Mouse (Mus musculus): ENCODE measurements at regions not wholly inside any gene's neighbourhood (a gene's known extent, or its start where the extent isn't known, plus 50 kb on each side); places are given as distances from the start of the nearest gene placed in this dataset.

DNA sequence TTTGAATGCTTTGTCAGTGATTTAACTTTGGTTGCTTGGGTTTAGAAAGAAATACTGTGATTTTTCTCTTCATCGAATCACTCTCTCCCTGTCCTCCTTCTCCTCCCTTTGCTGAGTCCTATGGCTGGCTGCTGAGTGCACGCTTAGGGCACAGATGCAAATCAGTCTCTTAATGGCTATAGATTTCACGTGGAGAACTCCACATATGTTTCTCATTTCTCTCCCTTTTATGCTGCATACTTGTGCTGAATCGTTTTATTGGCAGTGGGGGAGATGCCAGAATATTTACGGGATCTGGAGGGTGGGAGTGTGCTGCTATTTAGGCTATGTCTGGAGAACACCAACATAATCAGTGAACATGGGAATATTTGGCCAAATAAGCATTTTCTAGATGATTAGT, 118.8 kb upstream of the Rnd3 start:
- DNase-seq (ENCODE audit: low spot score): no peak
- intact Hi-C loops (cut with DNase I): no loop called here

DNA sequence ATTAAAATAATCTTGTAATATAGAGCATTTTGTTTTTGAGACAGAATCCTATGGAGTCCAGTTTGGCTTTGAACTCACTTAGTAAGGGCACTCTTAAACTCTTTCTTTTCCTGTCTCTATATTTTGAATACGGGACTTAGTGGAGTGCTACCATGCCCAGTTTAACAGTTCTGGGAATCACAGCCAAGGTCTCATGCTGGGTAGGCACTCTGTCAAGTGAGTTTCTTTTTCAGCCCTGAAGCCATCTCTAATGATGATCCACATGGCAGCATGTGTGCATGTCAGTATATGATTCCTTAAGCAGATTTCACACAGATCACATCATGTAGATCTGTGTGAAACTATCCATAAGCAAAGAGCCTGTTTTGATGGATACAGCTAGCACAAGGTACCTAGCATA, 113.6 kb upstream of the Rnd3 start:
- DNase-seq (ENCODE audit: low spot score): no peak
- intact Hi-C loops (cut with DNase I): no loop called here

DNA sequence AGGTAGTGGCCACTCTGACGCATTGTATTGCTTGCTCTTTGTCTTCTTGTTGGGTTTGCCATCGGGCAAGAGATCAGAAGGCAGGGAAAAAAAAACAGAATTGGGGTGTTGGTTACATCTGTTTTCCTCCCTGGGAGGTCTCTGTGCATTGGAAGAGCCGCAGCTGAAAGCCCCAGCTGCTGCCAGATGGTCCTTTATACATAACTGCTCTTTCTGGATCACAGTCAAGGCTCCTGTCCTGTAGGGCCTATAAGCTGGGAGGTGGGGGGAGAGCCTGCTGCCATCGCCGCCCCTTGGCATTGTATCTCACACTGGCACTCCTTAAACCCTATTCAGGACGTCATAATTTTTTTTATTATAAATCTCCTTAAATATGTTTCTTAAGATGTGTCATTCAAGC, 101.9 kb upstream of the Rnd3 start:
- intact Hi-C loops (cut with DNase I): no loop called here

DNA sequence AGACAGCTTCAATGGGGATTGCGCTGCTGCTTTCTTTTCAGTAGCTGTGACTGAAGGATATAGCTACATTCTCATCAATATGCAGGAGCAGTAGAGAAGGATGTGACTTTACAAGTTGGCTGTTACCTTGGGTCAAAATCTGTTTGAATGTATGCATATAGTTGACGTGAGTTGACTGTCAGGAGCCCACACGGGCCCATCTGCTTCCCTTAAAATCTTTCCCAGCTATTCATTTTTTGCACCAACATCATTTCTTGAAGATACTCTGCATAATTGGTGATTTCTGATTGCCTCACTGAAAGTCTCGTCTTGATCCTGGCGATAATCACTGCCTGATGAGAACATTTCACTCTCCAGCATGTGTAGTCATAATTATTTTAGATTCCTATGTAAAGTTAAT, 92.7 kb upstream of the Rnd3 start:
- intact Hi-C loops (cut with DNase I): no loop called here
- no peak for DNase-seq (ENCODE audit: low spot score)

More for the DNA sequence above, 101.9 kb upstream of the Rnd3 start:
- no peak for DNase-seq (ENCODE audit: low spot score)

DNA sequence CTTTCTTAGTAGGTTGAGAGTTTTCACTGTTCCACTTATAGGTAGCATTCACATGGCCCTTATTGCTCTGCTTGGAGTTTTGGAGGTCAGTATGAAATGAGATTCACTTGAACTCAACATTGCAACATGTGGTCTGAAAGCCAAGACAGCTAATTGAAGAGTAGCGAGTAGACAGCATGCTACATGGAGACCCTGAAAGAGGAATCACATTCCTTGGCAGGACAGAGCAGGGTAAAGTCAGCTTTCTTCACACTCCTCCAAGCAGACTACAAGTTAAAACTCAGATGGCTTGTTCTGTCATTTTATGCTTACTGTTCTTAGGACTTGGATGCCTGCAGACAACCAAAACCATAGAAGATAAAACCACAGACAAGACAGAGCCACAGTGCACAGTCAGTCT, 91.1 kb upstream of the Rnd3 start:
- no peak for DNase-seq (ENCODE audit: low spot score)
- intact Hi-C loops (cut with DNase I): no loop called here

DNA sequence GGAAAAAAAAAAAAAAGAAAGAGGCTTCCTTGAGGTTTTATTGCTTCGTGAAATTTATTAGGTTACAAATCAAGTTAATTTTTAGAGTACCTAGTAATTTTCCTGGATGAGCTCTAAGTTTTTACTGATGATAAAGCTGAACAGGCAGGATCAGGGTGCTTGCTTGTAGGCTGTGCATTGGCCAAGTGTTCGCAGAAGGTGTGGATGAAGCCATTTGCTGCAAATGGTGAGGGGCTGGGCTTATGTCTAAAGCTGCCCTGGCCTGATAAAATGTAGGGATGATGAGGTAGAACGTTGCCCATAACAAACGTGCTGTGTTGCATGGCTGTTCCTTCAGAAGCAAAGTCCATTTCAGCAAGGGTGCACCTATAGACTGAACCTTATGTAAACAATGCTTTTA, 90.1 kb upstream of the Rnd3 start:
- intact Hi-C loops (cut with DNase I): no loop called here

DNA sequence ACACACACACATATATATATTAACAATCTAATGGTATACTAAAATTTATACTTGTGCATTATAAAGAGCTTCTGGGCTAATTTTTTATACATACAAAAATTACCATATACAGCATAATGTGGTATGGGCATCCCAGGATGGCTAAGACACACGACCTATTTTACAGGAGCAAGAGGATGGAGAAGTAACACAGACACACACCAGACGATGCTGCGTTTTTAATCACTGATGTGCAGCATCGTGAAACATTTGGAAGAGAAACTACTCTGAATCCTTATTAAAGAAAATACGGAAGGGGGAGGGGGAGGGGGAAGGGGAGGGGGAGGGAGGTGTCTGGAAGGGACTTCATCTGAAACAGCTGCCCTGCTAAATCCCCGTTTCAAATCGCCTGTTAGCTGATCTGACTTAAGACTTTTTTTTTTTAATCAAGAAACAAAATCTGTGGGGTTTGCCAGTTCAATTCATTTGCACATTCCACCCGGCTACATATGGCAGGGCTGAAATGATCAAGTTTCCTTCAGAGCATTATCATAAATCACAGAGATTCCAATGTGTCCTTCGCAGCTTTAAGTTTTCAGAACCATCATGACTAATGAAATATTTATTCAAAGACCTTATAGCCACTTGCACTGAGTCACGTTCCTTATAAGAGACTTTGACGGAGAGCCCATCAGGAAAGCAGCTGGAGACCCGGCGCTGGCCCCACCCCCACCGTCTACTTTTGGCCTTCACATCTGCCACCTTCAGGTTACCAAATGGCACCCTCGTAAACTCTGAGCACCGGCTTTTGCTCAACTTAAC, 89.4 kb upstream of the Rnd3 start:
- intact Hi-C loops (cut with DNase I): no loop called here
- DNase-seq (ENCODE audit: low spot score): no peak

More for the DNA sequence above, 90.1 kb upstream of the Rnd3 start:
- DNase-seq (ENCODE audit: low spot score): no peak

DNA sequence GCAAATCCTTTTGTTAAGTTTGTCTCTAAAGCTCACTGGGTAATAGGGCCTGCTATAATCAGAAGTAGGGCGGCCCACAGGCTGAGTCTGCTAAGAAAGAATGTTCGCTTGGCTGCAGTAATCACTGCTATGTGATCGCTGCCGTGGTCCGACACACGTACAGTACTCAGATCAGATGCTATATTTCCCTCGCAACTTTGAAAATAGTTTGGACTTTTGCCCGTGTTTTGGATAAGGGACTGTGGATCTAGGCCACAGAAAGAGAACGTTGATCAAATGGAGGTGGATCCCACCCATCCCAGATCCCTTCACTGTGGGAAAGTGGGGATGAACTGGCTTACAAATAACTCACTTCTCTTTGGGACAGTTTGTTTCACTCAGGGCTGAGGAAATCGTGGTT, 88.5 kb upstream of the Rnd3 start:
- DNase-seq (ENCODE audit: low spot score): no peak
- intact Hi-C loops (cut with DNase I): no loop called here

DNA sequence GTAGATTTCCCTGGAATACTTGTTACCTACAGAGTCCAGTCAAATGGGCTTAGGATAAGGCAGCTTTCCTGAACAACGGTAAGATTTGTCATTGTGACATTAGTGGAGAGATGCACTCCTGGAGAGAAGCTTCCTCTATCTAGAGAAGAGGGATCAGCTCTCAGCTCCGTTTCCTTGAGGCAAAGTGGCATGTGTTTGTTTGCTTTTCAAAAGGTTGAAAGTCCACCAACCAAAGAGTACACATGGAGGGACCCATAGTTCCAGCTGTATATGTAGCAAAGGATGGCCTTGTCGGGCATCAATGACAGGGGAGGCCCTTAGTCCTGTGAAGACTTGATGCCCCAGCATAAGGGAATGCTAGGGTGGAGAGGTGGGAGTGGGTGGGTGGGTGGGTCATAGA, 87.9 kb upstream of the Rnd3 start:
- intact Hi-C loops (cut with DNase I): no loop called here
- DNase-seq (ENCODE audit: low spot score): no peak

DNA sequence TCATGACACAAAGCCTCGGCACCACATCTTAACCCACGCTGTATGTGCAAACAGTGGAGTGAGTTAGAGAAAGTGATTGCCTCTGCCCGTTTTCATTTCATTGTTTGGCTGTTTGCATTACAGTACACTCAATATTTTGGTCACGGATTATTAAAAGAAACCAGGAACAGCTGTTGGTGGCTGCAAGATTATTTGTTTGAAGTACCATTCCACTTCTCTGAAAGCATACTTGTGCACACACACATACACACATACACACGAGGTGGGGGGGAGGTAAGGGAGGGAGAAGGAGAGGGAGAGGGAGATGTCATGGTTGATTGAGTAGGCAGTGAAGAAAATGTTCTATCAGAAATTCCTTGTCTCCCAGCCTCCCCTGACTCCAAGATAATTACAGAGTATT, 85.5 kb upstream of the Rnd3 start:
- intact Hi-C loops (cut with DNase I): no loop called here
- no peak for DNase-seq (ENCODE audit: low spot score)

DNA sequence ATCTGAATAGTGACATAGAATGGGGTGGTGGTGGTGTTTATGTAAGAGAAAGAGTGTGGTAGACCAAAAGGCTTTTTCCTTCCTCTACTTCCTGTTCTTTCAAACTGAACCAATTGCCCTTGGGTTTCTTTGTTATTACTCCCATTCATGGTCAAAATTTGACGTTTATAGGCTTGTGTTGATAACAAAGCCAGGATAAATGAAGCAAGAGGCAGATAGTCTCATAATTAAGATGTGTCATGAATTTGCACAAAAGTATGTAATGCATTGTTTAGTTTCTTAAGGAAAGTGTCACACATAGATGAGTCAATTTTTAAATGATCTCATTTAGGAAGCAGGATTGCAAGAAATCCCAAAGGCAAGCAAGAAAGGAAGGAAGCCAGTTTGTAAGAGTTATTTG, 73.9 kb upstream of the Rnd3 start:
- intact Hi-C loops (cut with DNase I): no loop called here
- no peak for DNase-seq (ENCODE audit: low spot score)

DNA sequence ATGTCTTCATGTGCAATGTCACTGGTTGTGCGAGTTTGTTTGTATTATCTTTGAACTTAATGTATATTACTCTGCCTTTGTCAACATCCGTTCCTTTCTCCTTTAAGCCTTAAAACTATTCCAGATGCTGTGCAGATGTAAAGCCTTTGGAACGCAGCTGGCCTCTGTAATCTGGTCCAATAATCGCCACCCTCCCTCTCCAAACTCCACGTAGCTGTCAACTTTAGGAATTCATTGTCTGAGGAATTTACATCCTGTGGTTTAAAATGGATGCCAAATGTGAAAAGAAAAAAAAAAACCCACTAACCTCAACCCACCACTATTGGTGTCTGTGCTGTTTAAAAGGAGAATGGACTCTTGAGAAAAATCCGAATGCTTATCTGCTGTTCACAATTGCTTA, 70.8 kb upstream of the Rnd3 start:
- DNase-seq (ENCODE audit: low spot score): no peak
- intact Hi-C loops (cut with DNase I): no loop called here

DNA sequence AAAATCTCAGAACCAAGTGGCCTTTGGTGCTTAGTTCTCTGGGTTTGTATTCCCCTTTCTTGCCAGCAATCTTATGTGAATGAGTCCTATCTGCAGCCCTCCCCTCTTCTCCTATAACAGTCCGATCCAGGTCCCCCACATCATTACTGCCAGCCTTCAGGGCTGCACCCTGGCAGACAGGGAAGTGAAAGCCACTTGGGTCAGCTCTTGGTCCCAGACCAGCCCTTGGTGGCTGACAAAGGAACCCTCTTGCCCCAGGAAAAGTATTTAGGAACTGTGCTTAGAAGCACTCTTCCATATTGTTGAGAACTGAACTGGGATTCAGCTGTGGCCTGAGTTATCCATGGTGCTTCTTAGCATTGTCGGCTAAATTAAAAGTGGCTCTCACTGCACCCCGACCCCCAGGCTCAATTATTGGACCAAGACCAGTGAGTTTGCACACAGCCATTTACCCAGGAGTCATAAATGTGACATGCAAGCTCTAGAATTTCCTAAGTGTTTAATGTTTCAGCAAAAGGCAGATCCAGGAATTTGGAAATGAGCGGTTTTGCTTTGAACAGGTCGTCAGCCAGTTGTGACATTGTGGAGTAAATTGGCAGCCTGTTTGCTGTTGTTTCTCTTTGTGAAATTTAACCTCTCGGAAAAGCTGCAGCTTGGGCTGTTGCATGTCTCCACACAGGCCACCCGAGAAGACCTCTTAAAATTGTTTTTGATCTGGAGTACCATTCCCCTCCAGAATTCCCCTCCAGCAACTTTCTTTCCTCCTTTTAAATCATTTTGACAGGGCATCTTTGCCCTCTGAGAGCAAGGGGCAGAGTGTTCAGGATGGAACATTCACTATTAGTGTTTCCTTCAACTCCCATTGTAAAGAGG, 58.5 kb upstream of the Rnd3 start:
- DNase-seq (ENCODE audit: low spot score): no peak
- intact Hi-C loops (cut with DNase I): no loop called here

DNA sequence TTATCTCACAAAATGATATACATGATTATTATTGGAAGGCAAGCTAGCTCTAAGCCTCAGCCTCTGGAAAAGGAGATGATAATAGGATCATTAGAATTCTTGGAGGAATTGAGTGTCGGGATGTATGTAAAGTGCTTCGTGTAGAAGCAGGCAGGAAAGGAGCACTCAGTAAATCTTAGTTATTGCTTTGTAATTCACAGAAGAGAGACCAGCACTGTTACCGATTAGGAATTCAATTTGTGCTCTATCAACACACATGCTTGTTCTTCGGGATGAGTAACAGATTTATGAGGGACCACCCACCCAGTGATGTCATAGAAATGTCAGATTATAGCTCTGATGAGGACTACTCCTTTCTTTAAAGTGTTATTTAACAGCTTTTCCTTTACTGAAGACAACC, 57.4 kb upstream of the Rnd3 start:
- intact Hi-C loops (cut with DNase I): no loop called here
- DNase-seq (ENCODE audit: low spot score): no peak

Measured in heart, postnatal 25 days (tissue).